Mouse (Mus musculus) bone marrow macrophage, adult 2 months (primary cell): ENCODE data around the gene St6galnac5. TPM values are rescaled to one million over a fixed set of nuclear protein-coding genes. Genes with fewer than 3 reads are reported as not detected.

ENCODE experiments used
- H3K27ac ChIP-seq: 2 replicates; pipeline ENCODE4 v1.5.1; 2012; ENCODE audit warnings: low read depth, low read length; ENCODE audit not compliant: insufficient read depth
- H3K4me1 ChIP-seq: 2 replicates; pipeline ENCODE4 v1.6.1; 2012; ENCODE audit warnings: low read length; ENCODE audit not compliant: control insufficient read depth, insufficient read depth
- H3K4me3 ChIP-seq: 2 replicates; pipeline ENCODE4 v1.5.1; 2012; ENCODE audit warnings: mild to moderate bottlenecking, low read length, moderate library complexity; ENCODE audit not compliant: insufficient read depth
- CTCF ChIP-seq: IDR thresholded peaks from 2 replicates; pipeline ENCODE4 v1.5.1; 2012; ENCODE audit warnings: low read depth, mild to moderate bottlenecking, low read length, moderate library complexity
- POLR2A ChIP-seq: IDR thresholded peaks from 2 replicates; pipeline ENCODE4 v1.6.1; 2012; ENCODE audit warnings: mild to moderate bottlenecking, low read depth, low read length, borderline replicate concordance
- polyA plus RNA-seq: library from polyadenylated mRNA; stranded (reverse); fragments of >200 nt; gene quantifications from 2 replicates; pipeline ENCODE4 v1.2.4, GENCODE M21; 2012; ENCODE audit not compliant: missing spikeins, insufficient read depth, insufficient read length

St6galnac5 gene
- polyA plus RNA-seq, 1 experiment, result not detected

- TF ChIP-seq CTCF (no peak), POLR2A (no peak)
- Histone ChIP-seq H3K4me3 (no peak overlapping the region), H3K4me1 (no peaks in the 10 kb centered on the region), H3K27ac (no peak overlapping the region)
These were observed 770 bp downstream of the St6galnac5 start for GRCm38 (mm10) chr3:152980978-152981974.

GRCm38 (mm10) chr3:152980431-152980830 lies 1.6 kb downstream of the St6galnac5 start:
- TF ChIP-seq POLR2A, result no peak
- no peak for TF ChIP-seq CTCF
- H3K4me1 ChIP-seq, result no peaks in the 10 kb centered on the region
- H3K4me3 ChIP-seq, result no peak overlapping the region
- H3K27ac ChIP-seq, result no peak overlapping the region

GRCm38 (mm10) chr3:152979481-152980092 lies 2.5 kb downstream of the St6galnac5 start:
- no peak for TF ChIP-seq CTCF
- no peak for TF ChIP-seq POLR2A
- no peak overlapping the region for H3K4me3 ChIP-seq
- no peaks in the 10 kb centered on the region for H3K4me1 ChIP-seq
- no peak overlapping the region for H3K27ac ChIP-seq

- no peak for TF ChIP-seq POLR2A
- no peak for TF ChIP-seq CTCF
- Histone ChIP-seq H3K27ac (no peak overlapping the region), H3K4me3 (no peak overlapping the region), H3K4me1 (no peaks in the 10 kb centered on the region)
These were observed 10.7 kb downstream of the St6galnac5 start for GRCm38 (mm10) chr3:152971373-152971772.

GRCm38 (mm10) chr3:152969774-152970347 lies 12.2 kb downstream of the St6galnac5 start:
- TF ChIP-seq CTCF (no peak), POLR2A (no peak)
- Histone ChIP-seq H3K4me1 (no peaks in the 10 kb centered on the region), H3K4me3 (no peak overlapping the region), H3K27ac (no peak overlapping the region)

GRCm38 (mm10) chr3:152961855-152962376 lies 20.1 kb downstream of the St6galnac5 start:
- no peaks in the 10 kb centered on the region for H3K4me1 ChIP-seq
- H3K4me3 ChIP-seq, result no peak overlapping the region
- H3K27ac ChIP-seq, result no peak overlapping the region
- no peak for TF ChIP-seq POLR2A
- TF ChIP-seq CTCF, result no peak

GRCm38 (mm10) chr3:152958358-152959150 lies 23.5 kb downstream of the St6galnac5 start:
- no peak overlapping the region for H3K27ac ChIP-seq
- no peaks in the 10 kb centered on the region for H3K4me1 ChIP-seq
- no peak for TF ChIP-seq POLR2A
- TF ChIP-seq CTCF, result no peak
- no peak overlapping the region for H3K4me3 ChIP-seq

- Histone ChIP-seq H3K4me1 (no peaks in the 10 kb centered on the region), H3K4me3 (no peak overlapping the region), H3K27ac (no peak overlapping the region)
- TF ChIP-seq POLR2A, result no peak
- TF ChIP-seq CTCF, result no peak
These were observed 25.3 kb downstream of the St6galnac5 start for GRCm38 (mm10) chr3:152956771-152957170.

- no peak for TF ChIP-seq POLR2A
- no peak for TF ChIP-seq CTCF
- H3K27ac ChIP-seq, result no peak overlapping the region
- no peak overlapping the region for H3K4me3 ChIP-seq
- H3K4me1 ChIP-seq, result no peaks in the 10 kb centered on the region
These were observed 26.0 kb downstream of the St6galnac5 start for GRCm38 (mm10) chr3:152956038-152956437.
